Mouse (Mus musculus) yolk sac, embryonic 10.5 days (tissue): ENCODE data around the gene Fcrlb.

ENCODE experiments used
- DNase-seq: peaks from one replicate; pipeline ENCODE4 v3.0.0-alpha.2; 2017; ENCODE audit warnings: low spot score

Gene Fcrlb

DNA sequence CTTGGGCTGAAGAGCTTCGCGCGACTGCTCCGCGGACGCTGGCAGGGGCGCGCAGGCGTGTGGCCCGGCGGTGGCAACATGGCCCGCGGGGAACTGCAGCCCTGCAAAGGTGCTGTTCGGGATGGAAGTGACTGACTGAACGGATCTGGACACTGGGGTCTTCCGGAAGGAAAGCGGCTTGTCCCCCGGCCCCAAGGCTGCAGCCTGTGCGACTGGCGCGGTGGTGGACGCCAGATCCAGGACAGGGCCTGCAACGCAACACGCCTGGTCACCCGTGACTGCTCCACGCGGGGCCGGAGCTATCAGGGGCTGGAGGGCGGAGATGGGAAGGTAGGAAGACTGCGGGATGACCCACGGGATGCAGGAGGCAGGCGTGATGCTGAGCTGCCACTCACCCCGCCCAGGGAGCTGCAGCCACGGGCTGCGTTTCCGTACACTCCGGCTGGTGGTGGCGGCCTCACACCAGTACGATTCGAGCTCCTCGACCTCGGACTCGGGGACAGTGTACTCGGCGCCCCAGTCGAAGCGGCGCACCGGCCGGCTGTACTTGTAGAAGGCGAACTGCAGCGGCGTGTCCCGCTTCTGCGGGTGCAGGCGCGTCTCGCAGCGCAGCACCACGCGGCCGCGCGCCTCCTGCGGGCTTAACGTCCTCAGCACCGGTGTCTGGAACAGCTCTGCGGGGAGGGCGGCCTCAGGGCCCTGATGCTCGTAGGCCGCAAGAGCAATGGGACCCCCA lies 5.1 kb downstream of the Fcrlb start:
- DNase-seq: no peak

GRCm38 (mm10) chr1:170907111-170907455 lies 5.7 kb downstream of the Fcrlb start:
- no peak for DNase-seq

- DNase-seq: no peak
Measured at GRCm38 (mm10) chr1:170903485-170903884, 9.3 kb downstream of the Fcrlb start.

- peak; percentile 71 for DNase-seq
Measured at GRCm38 (mm10) chr1:170901536-170902238, 11.1 kb downstream of the Fcrlb start.

DNA sequence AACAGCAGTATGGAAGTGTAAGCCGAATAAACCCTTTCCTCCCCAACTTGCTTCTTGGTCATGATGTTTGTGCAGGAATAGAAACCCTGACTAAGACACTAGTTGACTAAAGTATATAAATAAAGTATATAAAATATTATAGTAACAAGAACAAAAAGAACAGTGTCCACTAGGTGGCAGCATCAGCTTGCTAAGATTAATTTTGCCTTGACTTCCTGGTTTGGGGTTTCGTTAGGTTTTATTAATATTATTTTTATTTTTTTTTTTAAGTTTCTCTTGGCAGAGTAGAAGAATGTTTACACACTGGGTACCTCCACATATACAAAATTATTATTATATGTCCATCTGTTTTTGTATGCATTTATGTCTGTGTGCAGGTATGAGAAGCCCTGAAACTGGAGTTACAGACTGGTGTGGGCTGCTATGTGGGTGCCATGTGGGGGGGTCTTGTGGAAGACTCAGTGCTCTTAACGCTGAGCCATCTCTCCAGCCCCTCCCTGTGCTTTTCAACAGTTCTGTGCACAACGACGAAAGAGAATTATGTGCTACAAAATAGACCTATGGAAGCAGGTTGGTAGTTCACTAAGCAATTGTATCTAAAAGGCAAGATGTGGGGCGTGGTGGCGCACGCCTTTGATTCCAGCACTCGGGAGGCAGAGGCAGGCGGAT lies 11.8 kb downstream of the Fcrlb start:
- DNase-seq: no peak

- DNase-seq: no peak
Measured at GRCm38 (mm10) chr1:170898413-170899075, 14.2 kb downstream of the Fcrlb start.

DNA sequence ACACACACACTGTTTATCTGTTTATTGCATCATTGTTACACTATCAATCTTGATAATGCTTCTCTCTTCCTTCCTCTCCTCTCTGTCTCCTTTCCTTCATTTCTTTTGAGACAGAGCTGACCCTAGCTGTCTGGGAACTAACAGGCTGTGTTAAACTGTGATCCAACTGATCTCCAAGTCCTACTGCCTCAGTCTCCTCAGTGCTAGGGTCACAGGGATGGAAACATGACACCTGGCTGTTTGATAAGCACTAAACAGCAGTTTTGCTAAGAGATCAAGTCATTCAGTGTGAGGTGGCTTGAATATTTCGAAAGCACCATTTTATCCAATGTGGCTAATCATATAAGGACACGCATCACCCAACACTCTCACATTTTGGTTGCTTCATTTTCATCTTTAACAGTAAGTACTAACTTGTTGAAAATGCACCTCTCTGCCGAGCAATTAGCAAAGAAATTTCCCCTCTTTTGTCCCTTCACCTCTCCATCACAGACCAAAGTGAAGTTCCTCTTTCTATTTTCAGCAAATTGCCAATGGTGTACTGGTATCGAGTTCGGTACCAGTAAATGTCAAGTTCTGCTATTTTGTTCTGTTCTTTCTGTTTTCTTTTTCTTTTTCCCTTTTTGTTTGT lies 16.0 kb downstream of the Fcrlb start:
- no peak for DNase-seq

- no peak for DNase-seq
Measured at GRCm38 (mm10) chr1:170894603-170895602, 17.8 kb downstream of the Fcrlb start.

DNA sequence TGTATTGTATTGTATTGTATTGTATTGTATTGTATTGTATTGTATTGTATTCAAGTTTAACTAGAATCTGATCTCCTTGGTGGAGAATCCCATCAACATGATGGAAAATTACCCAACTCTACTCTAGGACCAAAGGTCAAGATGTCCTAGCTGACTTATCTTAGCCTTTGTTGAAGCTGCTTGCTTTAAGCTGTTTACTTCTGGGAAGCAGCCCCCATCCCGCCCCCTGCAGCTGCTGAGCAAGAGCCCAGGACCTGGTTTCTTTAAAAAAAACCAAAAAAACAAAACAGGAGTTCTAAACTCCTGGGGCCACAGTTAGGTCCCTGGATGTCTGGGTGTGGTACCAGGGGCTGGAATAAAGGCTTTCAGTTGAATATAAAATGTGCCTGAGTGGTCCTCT lies 20.5 kb downstream of the Fcrlb start:
- DNase-seq: no peak

GRCm38 (mm10) chr1:170891646-170892045 lies 21.1 kb downstream of the Fcrlb start:
- no peak for DNase-seq

- no peak for DNase-seq
Measured at GRCm38 (mm10) chr1:170889310-170889709, 23.4 kb downstream of the Fcrlb start.

DNA sequence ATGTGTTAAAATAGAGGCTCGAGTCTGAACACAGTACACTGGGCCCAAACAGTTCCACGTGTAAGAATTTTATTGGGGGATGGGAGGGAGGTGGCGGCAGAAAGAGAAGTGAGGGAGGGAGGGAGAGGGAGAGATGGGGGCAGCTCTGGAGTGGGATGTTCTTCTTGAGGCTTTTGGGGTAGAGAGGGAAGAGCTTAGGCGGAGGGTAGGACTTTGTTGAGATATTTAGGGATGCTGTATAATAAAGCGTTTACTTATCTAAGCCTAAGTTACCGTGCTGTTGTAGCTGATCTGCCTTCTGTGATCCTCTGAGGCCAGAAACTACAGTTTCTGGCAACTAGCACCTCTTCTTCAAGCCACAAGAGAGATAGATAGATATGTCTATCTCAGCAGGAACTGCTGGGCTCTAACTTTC lies 26.7 kb downstream of the Fcrlb start:
- no peak for DNase-seq

- peak; percentile 92 for DNase-seq
Measured at GRCm38 (mm10) chr1:170884978-170885561, 27.7 kb downstream of the Fcrlb start, which contains the start of the genes Gm26620 and Dusp12. TSS of gene Gm26620 (plus strand) at chr1:170885065. TSS of gene Dusp12 (minus strand) at chr1:170885540.

- no peak for DNase-seq
Measured at GRCm38 (mm10) chr1:170884390-170884789, 28.4 kb downstream of the Fcrlb start.

DNA sequence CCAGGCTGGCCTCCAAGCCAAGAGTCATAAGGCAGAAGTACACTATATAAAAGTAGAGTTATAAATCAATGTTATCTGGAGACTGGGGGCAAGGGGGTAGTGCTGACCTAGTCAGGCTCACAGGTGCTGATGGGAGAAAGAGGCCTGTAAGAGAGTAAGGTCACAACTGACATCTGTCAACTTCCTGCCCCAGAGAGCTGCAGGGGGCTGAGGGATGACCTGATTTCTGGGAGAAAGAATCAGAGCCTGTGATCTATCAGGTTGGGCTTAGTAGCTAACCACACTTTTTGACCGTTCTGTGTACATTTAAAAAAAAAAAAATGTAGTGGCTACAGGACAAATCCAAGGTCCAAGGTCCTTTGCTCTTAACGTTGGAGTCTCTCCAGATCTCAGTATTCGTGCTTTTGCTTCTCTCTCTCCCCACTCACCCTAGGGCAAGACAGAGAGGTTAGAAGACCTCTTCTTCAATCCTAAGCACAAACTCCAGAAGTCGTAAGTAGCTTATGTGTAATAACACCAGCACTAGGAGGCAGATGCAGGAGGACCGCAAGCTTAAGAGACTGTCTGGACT lies 29.7 kb downstream of the Fcrlb start:
- DNase-seq: peak; percentile 65

DNA sequence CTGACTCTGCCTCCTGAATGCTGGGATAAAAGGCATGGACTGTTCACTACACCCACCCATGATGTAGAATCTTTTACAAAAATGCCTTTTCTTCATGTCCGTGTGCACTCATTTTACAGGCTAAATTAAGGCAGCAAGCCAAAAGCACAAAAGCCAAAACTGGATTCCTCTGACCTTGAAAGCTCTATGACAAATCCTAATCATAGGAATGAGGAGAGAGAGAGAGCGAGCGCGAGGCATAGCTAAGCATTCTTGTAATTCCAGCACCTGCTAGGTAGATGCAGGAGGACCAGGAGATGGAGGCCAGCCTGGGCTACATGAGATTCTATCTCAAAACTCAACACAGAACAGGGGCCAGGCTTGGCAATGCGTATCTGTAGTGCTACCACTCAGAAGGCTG lies 35.8 kb downstream of the Fcrlb start:
- no peak for DNase-seq

DNA sequence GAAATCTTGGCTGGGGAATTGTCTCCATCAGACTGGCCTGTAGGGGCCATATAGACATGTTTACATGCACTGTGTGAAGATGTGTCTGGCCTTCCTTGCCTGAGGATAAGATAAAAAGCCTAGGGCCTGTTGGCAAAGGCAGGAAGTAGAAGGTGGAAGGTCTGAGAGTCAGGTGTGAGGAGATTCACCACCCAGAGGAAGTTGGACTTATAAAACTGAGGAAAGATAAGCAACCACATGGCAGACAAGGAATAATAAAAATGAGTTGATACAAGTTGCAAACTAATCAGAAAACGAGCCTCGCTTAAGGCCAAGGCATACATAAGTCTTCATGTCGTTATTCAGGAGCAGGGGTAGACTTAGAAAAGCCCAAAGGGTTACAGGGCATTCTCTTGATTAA lies 37.1 kb downstream of the Fcrlb start:
- no peak for DNase-seq

- no peak for DNase-seq
Measured at GRCm38 (mm10) chr1:170871961-170872360, 40.8 kb downstream of the Fcrlb start.

- no peak for DNase-seq
Measured at GRCm38 (mm10) chr1:170871402-170871801, 41.3 kb downstream of the Fcrlb start.

- DNase-seq: no peak
Measured at GRCm38 (mm10) chr1:170868905-170869283, 43.8 kb downstream of the Fcrlb start.
